Mouse (Mus musculus) ES-Bruce4 (cell line): ENCODE data around the gene Spice1.

Experiments used
- CTCF ChIP-seq: IDR thresholded peaks from one replicate; pipeline ENCODE4 v1.8.1; 2011; ENCODE audit warnings: low read depth, low read length
- EP300 ChIP-seq: IDR thresholded peaks from 2 replicates; pipeline ENCODE4 v1.6.1; 2011; ENCODE audit warnings: low read depth, low read length; ENCODE audit not compliant: insufficient read depth
- POLR2A ChIP-seq: IDR thresholded peaks from one replicate; pipeline ENCODE4 v1.8.1; 2011; ENCODE audit warnings: low read length; ENCODE audit not compliant: insufficient read depth

DNA sequence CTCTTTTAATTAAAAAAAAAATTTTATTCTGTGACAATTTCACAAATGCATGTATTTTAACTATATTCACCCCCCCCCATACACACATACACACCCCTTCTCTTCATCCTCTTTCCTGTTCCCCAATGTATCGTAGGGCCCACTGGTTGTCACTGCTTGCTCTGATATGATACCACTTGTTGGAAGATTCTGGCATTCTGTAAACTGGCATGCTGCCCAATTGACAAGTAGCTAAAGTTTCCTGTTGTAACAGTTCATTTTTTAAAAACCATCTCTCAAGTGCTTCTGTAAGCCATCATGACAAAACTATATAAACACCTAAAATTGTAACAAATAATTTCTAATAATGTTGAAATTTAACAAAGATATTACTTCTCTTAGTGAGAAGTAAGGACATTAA is 37.3 kb downstream of the Spice1 start:
- TF ChIP-seq CTCF = no peak
- no peak for TF ChIP-seq POLR2A
- TF ChIP-seq EP300 = no peak
